Mouse (Mus musculus) C2C12 (cell line): ENCODE measurements around the gene Cdca3.

Source experiments
- CEBPB ChIP-seq: IDR thresholded peaks from one replicate; pipeline ENCODE4 v1.6.1; 2011; ENCODE audit warnings: low read depth, mild to moderate bottlenecking, control low read depth, moderate library complexity
- CTCF ChIP-seq: IDR thresholded peaks from one replicate; pipeline ENCODE4 v1.5.1; 2011; ENCODE audit not compliant: control insufficient read depth, insufficient read depth, insufficient read length
- MYOD1 ChIP-seq: IDR thresholded peaks from one replicate; pipeline ENCODE4 v1.6.1; 2011; ENCODE audit warnings: low read depth; ENCODE audit not compliant: control insufficient read depth, insufficient read length
- MYOG ChIP-seq: IDR thresholded peaks from one replicate; pipeline ENCODE4 v1.6.1; 2011; ENCODE audit not compliant: control insufficient read depth, insufficient read length; ENCODE audit errors: extremely low read depth
- USF1 ChIP-seq: IDR thresholded peaks from one replicate; pipeline ENCODE4 v1.6.1; 2011; ENCODE audit warnings: low read depth, mild to moderate bottlenecking, control low read depth, moderate library complexity

GRCm38 (mm10) chr6:124834512-124835081, 5.2 kb downstream of the Cdca3 start:
- TF ChIP-seq CTCF, result no peak
- TF ChIP-seq USF1, result no peak
- TF ChIP-seq CEBPB, result no peak
- no peak for TF ChIP-seq MYOD1
- no peak for TF ChIP-seq MYOG
